Mouse (Mus musculus): Measurements from ENCODE around the gene E2f8.

The E2f8 gene

DNA sequence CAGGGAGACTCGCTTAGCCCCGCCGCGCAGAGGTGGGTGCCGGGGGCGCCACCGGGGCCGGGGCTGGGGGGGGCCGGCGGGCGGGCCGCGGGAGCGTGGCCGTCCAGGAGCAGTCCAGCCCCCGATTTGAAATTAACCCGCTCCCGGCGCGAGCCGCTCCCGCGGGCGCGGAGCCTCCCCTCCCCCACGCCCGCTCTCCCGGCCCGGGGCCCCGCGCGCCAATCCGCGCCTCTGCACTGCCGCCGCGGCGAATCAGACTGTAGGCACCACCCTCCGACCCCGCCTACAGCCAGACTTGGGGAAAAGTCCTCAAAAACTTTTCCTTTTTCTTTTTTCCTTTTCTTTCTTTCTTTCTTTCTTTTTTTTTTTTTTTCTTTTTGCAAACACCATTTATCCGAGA, at the start of gene E2f8:
Gene E2f8, minus strand, starts transcription at position 111 of the 400 bp plus-strand sequence.
- DNase-seq (ENCODE audit: low read depth), result peak; percentile 52

DNA sequence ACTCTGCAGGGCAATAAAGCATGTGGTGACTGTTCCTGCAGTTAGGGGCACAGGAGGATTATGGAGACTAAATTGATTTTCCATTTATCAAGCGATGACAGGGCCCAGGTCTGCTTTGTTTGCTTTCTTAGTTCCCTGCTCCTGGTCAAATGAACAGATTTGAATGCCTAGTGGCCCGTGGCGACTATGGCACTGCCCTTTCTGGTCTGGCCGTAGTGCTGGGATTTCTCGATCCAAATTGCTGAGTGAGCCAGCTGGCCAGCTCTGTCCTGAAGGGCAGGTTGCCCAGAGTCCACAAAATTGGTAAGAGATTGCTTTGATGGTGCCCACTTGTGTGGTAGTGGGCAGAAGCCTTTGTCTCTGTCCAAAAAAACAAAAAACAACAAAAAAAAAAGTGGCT, 49.0 kb upstream of the E2f8 start:
- DNase-seq (ENCODE audit: low read depth), result no peak

DNA sequence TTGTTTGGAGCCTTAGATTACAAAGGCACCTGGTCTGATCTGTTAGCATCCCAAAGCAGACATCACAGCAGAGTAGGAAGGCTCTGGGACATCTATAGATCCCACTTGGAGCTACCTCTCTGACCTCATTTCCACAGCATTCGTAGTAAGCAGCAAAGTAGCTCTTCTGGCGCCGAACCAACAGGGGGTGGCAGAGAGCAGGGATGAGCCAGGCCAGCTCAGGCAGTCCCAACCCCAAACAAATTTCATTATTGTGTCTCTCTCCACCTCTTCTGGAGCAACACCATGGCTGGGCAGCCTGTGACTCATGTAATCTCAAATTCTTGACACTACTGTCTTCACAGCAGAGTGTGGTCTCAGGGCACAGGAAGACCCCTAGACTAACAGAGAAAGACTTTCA, 47.0 kb upstream of the E2f8 start:
- no peak for DNase-seq (ENCODE audit: low read depth)

DNA sequence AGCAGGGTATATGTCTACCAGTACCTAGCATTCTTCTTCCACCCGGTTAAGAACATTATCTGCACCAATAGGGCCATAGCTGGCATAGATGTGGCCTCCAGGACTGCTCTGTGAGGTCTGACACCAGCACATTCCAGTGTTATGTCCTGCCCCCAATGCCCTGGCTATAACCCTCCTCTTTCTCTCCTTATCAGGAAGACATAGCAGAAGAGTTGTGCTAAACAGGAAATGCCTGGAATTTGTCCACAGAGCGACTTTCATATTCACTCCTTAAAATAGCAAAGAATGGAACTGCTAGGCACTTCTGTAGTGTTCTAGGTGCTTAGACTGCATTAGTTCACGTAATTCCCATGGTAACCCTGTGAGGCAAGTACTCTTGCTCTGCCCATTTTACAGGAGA, 43.8 kb upstream of the E2f8 start:
- DNase-seq (ENCODE audit: low read depth), result no peak

DNA sequence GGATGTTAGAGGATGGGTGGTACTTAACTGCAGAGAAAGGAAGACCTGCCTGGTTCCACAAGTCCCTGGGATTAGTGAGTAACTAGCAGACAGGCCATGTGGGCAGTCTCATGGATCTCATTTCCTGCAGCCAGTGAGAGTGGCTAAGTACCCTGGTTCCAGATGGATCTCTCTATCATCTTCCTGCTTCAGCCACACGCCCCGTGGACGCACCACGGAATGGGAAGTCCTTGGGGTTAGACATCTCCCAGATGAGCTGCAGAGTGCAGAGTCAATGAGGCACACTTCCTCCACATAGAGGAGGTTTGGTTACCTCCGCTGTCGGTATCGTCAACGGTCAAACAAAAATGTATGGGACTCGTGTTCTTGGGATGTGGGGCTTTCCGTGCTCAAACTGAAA, 42.2 kb upstream of the E2f8 start:
- DNase-seq (ENCODE audit: low read depth), result no peak

DNA sequence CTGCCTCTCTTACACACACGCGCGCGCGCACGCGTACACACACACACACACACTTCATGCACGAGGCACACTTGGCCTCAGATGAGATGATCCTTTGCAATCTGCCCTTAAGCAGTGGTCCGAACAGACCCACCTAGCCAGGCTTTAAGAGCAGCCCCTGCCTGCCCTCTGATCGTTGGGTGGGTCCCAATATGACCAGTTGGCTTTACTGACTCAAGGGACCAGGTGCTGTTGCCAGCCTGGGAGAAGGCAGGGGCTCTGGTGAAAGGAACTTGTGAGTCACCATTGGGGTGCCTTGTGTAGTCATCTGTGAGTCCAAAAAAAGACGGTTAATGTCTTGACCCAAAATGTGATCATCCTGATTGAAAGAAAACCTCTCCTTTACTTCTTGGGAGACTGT, 37.0 kb upstream of the E2f8 start:
- DNase-seq (ENCODE audit: low read depth), result no peak

DNA sequence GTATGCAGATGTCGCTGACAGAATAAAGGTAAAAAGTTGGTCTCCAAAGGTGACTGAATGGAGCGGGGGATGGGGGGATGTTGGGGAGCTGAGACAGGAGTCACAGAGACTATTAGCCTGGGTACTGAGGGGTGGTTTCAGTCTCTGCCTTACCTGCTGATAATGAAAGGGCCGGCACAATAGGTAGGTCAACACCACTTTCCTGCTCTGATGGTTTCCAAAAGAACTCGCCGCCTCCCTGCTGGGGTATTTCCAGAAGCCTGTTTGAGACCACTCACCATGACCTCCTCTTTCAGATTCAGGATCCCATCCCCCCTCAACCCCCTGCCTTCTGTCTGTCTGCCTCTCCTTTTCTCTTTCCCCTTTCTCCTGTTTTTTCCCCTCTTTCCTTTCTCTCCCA, 36.6 kb upstream of the E2f8 start:
- no peak for DNase-seq (ENCODE audit: low read depth)

DNA sequence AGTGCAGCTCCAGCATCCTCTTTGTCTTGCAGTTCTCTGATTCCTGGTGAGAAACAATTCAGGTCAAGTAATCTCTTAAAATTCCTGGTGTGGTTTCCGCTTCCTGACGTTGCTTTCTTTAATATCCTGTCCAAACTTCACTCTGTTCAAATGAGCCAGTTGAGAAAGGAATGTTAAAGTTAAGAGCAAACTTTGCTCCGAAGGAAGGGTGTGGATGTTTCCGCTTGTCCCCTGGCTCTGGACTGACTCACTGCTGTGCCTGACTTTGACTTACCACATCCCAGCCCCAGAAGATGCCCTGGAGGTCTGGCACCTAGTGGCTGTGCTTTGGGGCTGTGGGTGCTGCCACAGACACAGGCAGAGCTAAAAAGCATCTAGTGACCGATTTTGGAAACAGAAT, 36.1 kb upstream of the E2f8 start:
- no peak for DNase-seq (ENCODE audit: low read depth)

DNA sequence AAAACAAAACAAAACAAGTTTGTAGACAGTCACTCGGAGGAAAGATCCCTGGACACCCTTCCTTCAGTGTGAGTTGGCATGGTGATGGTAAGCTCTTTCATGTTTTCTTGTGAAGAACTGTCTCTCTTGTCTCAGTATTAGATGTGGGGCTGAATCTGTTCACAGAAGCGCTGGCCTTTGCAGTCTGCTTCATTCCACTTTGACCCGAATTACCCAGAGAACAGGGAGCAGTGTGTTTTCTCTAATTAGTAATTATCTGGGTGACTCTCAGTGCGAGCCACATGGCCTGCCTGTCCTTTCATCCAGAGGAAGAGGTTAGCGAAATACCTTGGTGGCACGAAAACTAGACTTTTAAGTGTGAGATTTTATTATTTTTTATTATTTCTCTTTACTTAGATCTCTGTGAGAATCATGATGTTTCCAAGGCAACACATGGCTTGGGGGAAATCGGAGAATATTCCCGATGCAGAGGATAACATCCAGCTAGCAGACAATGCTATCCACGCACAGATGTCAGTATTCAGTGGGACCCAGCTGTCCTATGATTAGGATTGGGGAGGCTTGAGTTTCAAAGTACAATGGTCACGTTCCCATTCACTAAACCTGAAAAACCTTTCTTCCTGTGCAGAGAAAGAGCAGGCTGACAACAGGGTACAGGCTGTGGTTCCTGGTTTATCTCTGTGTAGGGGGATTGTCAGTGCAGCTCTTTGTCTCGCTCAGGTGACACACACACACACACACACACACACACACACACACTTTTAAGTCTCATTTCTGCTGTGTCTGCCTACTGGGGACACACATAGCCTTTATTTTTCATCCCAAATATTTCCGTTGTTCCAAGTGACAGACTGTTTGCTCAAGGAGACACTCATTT, 33.5 kb upstream of the E2f8 start:
- no peak for DNase-seq (ENCODE audit: low read depth)

DNA sequence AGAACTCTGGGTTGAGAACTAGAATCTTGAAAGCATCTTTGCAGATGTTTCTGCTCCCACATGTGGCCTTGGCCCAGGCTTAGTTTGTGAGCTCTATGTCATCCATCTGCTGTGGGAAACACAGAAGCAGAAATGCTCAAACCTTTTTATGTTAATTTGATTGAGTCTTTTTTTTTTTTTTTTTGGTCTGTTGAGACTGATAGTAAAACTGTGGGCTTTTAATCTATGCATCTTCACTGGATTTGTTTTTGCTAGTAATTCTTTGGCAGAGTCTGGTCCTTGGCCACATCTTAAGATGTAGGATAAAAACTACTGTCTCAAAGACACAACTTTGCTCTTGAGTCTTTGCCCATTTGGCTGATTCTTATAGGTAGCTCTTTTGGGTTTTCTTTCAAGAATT, 29.8 kb upstream of the E2f8 start:
- no peak for DNase-seq (ENCODE audit: low read depth)

DNA sequence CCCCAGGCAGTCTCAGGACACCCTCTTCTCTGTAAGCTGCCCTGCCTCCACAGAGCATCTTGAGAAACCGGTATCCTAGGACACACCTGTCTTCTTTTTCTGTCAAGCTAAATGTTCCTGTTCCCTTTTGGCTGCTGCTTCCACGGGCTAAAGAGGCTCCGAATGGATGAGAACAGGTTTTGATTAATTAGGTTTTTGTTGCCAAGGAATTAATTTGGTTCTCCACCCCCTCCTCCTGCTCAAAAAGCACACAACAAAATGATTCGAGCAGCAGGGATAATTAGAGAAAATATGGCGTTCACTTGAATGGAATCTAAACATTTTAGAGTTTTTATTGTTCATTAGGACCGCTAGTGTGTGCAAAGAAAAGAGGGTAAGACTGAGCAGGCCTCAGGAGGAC, 28.9 kb upstream of the E2f8 start:
- no peak for DNase-seq (ENCODE audit: low read depth)

DNA sequence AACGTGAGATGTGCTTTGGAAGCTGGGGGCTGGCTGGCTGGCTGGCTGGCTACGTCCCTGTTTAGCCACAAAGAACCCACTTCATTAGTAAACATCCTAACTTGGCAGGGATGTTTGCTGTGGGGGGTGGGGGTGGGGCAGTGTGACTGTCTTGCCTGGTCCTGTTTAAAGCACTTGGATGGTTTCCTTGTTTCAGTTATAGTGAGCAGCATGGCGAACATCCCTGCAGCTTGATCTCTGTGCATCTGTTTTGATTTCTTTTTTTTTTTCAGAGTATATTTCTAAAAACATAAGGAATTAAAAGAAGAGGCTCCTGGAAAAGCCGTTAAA, 27.9 kb upstream of the E2f8 start:
- no peak for DNase-seq (ENCODE audit: low read depth)

DNA sequence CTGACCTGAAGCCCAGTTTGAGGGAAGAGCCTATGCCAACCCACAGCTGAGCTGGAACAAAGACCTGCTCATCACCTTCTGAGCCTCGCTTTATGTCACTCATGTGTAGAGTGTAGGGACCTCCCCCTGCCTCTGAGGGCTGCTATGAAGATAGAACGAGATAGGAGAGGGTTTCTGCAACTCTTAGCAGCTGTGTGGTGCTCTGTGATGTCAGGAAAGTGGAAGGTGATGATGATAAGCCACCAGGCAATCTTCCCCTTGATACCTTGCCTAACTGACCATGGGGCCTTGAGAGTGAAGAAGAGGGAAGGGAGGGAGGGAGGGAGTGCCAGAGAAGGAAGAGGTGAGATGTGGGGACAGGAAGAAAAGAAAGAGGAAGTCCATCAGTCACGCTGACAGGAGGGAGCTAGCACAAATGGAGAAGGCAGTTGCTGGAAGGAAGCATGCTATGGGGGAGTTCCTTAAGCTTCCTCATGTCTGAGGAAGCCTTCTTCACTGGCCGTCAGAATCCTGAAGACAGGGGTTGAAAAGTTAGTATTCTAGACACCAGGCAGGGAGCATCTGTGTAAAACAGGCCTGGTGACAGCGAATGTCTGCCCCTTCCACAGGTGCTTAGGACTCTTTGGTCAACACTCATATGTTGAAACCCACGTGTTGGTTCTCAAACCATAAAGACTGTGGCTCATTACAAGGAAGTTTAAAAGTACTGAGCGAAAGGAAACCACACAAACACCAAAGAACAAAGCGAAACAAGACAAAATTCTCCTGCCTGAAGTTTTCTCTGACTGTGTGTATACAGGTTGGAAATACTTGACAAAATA, 27.3 kb upstream of the E2f8 start, which contains the start of gene Nav2:
Gene Nav2, plus strand, starts transcription at position 196 of the 821 bp plus-strand sequence.
- DNase-seq (ENCODE audit: low read depth), result no peak

DNA sequence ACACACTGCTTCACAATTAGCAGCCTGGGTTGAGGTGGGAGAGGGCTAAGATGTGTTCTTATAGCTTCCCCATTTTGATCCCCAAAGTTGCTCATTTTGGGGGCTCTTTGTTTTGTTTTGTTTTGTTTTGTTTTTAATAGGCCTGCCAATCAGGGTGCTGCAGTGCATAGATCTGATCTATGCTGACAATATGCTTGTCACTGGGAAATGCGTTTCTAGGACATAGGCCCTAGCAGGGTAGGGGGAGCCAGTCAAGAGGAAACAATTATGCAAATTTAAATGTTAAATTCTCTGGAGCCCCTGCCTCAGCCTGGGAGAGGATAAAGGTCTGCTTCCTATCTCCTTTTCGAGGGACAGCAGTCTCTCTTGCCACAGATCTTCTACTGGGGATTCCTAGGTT, 21.1 kb upstream of the E2f8 start:
- DNase-seq (ENCODE audit: low read depth), result no peak

DNA sequence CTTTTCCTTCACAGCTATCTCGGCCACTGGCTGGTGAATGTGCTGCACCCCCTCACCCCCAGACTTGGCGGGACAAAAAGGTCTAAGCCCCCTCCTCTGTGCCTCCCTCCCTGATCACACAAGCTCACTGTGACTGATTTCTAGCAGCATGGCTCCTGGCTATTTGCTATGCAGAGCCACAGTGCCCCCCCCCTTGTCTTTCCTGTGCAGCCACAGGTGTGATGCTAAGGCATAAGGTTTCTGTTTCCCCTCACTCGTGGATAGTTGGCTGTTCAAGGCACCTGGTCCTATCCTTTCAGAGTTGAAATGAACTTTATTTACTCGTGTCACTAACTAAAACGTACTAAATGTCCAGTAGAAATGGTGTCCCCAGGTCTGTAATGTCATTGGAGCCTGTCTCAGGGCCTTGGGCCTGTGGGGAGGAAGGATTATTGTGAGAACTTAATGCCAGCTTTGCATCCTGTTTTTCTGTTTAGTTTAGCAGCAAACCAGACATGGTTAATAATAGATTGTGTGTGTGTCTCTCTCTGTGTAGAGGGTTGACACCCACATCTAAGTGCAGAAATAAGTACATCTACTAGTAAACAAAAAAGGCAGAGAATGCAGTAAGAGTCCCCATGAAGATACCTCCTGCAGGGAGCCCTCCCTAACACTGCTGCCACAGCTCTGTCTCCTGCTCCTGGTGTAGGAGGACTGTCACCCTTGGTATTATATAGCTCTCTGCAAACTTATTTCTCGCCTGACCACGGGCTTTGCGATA, 19.2 kb upstream of the E2f8 start:
- no peak for DNase-seq (ENCODE audit: low read depth)

DNA sequence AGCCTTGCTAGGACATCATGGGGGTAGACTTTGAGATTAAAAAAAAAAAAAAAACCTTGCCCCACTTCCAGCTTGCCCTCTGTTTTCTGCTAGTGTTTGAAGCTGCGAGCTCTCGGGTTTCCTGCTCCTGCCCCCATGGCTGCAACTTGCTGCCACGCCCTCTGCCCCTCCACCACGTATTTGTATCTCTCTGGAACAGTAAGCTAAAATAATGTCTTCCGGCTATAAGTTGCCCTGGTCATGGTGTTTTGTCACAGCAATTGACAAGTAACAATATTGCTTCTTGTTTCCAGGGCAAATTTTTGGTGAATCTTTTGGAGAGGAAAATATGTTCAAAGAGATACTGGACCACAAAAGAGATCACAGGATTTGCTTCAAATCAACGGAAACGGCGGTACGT, 17.0 kb upstream of the E2f8 start:
- DNase-seq (ENCODE audit: low read depth), result no peak

DNA sequence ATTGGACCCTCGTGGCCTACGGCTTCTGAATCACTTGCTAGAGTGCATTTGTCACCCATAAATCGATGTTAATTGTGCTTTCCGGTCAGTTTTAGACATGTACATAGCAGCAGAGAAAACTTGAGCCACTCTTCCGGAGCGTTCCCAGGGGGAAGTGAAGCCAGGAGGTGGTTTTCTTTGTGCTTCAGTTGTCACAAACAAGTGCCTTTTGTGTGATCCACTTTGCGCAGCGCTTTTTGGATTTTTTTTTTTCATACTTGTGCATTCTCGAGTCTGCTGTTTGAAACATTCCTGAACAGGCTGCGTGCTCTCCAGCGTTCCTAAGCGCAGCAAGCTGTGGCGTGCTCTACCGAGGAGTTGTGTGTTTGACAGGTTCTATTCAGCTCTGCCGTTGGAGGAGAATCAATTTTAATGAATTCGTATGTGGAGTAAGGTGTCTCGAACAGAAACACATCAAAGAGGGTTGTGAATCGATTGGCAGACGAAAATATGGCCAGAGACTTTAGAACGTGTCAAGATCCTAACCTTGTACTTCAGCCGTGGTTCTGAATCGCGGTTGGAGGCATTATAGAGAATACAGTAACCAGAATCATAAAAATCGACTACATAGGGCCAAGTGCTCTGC, 16.3 kb upstream of the E2f8 start:
- no peak for DNase-seq (ENCODE audit: low read depth)

DNA sequence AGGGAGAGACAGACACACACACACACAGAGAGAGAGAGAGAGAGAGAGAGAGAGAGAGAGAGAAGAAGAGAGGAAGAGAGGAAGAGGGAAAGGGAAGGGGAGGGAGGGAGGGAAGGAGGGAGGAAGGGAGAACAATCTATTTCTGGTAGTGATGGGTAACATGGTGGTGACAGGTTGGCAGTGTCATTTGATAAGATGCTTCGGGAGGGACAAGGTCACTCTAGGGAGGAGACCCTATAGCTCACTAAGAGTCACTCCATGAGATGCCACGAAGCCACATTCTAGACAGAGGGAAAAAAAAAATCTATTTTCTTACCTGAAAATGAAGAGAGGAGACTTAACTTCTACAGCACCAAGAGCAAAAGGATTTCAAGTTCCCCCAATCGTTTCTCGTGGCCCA, 14.7 kb upstream of the E2f8 start:
- DNase-seq (ENCODE audit: low read depth), result no peak

DNA sequence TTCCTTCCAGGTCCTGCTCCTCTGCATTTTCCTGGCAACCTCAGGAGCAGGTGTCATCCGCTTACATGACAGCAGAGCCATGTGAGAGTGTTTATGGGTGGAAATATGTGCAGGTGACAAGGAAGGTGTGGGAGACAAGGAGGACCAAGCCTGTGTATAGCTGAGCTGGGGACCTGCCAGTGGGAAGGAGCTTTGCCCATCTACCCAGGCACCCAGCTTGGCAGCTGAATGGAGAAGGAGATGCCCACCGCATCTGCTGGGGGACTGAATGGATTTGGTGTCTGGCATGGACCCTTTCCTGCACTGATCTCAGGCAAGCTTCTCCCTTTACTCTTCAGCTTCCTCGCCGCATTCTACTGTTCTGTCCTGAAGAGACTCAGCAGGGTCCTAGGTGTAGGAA, 14.1 kb upstream of the E2f8 start:
- no peak for DNase-seq (ENCODE audit: low read depth)

DNA sequence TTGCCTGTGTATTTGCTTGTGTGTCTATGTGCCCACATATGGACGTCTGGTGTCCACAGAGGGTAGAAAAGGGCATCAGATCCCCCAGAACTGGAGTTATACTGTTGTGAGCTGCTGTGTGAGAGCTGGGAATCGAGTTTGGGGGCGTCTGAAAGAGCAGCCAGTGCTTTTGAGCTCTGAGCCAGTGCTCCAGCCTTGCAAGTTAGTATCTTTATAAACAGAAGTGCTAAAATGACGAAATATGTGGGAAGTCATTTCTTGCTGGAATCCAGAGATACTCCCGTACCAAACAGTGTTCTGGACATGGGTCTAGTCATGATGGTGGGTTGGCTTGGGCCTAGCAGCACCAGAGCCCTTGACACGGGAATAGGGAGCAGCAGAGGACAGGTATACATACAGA, 13.4 kb upstream of the E2f8 start:
- no peak for DNase-seq (ENCODE audit: low read depth)

DNA sequence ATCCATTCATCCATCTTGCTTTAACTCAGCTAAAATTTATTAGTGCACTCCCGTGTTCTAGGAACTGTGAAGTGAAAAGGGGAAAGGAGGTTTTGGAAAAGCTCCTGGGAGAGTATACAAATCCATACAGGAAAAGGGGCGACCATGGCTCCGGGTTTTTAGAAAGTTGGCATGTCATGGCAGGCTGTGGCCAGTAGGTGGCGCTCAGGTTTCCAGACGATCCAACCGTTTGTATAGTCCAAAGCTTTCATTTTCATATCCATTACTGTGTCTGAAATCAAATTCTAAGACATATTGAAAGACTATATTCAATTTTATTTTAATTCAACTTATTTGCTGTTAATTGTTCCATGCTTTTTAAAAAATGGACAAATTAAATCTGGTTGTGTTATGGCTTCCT, 12.8 kb upstream of the E2f8 start:
- DNase-seq (ENCODE audit: low read depth), result no peak

DNA sequence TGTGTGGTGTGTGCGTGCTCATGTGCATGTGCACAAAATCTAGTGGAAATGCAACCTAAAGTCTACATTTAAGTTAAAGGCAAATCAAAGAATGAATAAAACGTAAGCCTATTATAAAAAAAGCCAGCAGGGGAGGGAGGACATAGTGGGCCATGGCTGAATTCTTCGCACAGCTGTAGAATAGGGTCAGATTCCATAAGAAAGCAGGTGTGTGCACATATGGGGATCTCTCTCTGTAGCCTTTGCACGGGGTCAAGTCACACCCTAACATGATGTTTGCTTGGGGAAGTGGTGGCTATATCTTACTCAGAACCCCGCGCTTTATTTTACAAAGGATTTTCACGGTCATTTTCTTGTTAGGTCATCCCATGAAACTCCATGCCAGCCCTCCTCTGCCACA, 11.7 kb upstream of the E2f8 start:
- no peak for DNase-seq (ENCODE audit: low read depth)

Measured in c-Kit-positive CD71-negative TER-119-negative erythroid progenitor cells, embryonic 14.5 days (primary cell).